Mouse (Mus musculus): Measurements from ENCODE around the gene Armc7.

GRCm38 (mm10) chr11:115437571-115438122, 37.8 kb upstream of the Armc7 start:
- no peak for TF ChIP-seq CTCF (IDR thresholded peaks at IDR 0.05; ENCODE audit: insufficient read depth, low read length)
- TF ChIP-seq POLR2A (IDR thresholded peaks at IDR 0.05; ENCODE audit: borderline replicate concordance, extremely low read depth, low read depth, low read length) = no peak
